Mouse (Mus musculus): ENCODE data around the gene Gm20388.

DNA sequence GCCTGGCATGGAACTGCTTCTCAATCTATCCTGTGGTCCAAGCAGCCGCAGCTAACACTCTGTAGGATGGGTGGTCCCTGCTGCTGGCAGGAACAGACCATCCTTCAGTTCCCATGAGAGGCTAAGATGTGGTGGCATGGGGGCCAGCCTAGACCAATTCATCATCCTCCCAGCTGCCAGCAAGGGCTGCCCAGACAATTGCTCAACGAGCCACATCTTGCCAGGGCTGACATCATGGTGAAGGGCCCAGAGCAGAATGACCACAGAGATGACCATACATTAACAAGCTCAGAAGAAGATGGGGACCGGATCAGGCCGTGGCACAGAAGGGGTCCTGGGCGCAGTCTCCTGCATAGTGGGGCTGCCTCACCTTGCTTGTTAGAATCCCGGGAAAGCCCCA lies 700.2 kb downstream of the Gm20388 start:
- TF ChIP-seq CTCF (IDR thresholded peaks at IDR 0.05; ENCODE audit: control insufficient read depth, insufficient read depth, low read length) (no peak), POLR2A (IDR thresholded peaks at IDR 0.05; ENCODE audit: borderline replicate concordance, control insufficient read depth, low read depth, low read length) (no peak)

All from bone marrow, adult 2 months (tissue).